Mouse (Mus musculus): ENCODE data around the gene Pcyt1a. TPM values are rescaled to one million over a fixed set of nuclear protein-coding genes. Genes with fewer than 3 reads are reported as not detected.
"Not testable (repeated sequence)": the region's sequence is repeated elsewhere in the genome, so short reads cannot be mapped to it uniquely, and the experiment has no call there.

Pcyt1a gene
- polyA plus RNA-seq, 1 experiment from 2014 or later: 51.1 TPM

DNA sequence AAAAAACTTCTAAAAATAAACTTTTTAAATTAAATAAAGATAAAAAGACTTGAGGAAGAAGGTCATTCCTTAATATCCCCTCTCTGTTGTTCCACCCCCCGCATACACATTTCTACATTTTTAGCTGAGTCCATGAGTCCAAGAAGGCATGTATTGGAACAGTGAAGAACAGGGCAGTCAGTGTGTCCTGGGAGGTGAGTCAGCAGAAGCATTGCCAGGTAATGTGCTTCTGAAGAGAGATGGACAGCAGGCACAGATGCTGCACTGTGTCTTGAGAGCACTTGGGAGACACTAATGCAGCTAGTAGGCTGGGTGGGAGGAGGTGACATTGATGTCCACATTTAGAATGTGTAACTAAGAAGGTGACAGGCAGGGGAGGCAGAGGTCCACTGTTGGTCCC, 6.5 kb downstream of the Pcyt1a start:
- H3K27ac ChIP-seq (ENCODE audit: low read depth): no peak overlapping the region
- no peaks in the 10 kb centered on the region for H3K9me3 ChIP-seq (ENCODE audit: control insufficient read depth, low read length)
- 95% methylated on average over 1 of the region's 1 CpGs for WGBS
- H3K4me3 ChIP-seq (ENCODE audit: low read depth, low read length): no peak overlapping the region
- ATAC-seq (replicated peaks; ENCODE audit: low FRiP score, low TSS enrichment, low read depth): no peak
- DNase-seq (ENCODE audit: low spot score): no peak
- no peaks in the 10 kb centered on the region for H3K27me3 ChIP-seq (replicated peaks; ENCODE audit: control insufficient read depth, insufficient read depth, low read length)
- H3K9ac ChIP-seq (ENCODE audit: low read length): no peak overlapping the region
- no peaks in the 10 kb centered on the region for H3K36me3 ChIP-seq (ENCODE audit: control insufficient read depth, insufficient read depth, low read length)
- H3K4me1 ChIP-seq (replicated peaks; ENCODE audit: control insufficient read depth, insufficient read depth, low read length): no peaks in the 10 kb centered on the region
- no peak overlapping the region for H3K4me2 ChIP-seq (ENCODE audit: low read length)

DNA sequence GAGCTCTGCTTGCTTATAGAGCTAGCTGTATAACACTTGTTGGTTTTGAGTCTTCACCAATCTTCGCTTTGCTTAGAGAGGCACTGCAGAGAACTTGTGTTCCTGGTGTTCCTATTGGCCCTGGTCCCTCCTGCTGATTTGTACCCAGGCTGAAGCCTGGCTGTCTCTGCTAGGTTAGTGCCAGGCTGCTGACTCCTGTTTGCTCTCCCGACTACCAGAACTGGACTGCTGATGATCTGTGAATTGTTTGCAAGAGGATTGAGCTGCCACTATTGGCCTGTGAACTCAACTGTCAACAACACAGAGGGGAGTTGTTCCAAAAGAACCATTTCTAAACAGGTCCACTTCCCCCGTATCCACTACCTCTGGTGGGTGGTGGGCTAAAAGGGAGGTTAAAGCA, 10.7 kb downstream of the Pcyt1a start:
- Histone ChIP-seq H3K9ac (ENCODE audit: low read length) (no peak overlapping the region), H3K27ac (ENCODE audit: low read depth) (no peak overlapping the region), H3K36me3 (ENCODE audit: control insufficient read depth, insufficient read depth, low read length) (no peaks in the 10 kb centered on the region), H3K27me3 (replicated peaks; ENCODE audit: control insufficient read depth, insufficient read depth, low read length) (no peaks in the 10 kb centered on the region), H3K9me3 (ENCODE audit: control insufficient read depth, low read length) (no peaks in the 10 kb centered on the region), H3K4me3 (ENCODE audit: low read depth, low read length) (no peak overlapping the region), H3K4me2 (ENCODE audit: low read length) (no peak overlapping the region), H3K4me1 (replicated peaks; ENCODE audit: control insufficient read depth, insufficient read depth, low read length) (no peaks in the 10 kb centered on the region)
- 87% methylated on average over 3 of the region's 3 CpGs for WGBS
- no peak for DNase-seq (ENCODE audit: low spot score)
- no peak for ATAC-seq (replicated peaks; ENCODE audit: low FRiP score, low TSS enrichment, low read depth)

DNA sequence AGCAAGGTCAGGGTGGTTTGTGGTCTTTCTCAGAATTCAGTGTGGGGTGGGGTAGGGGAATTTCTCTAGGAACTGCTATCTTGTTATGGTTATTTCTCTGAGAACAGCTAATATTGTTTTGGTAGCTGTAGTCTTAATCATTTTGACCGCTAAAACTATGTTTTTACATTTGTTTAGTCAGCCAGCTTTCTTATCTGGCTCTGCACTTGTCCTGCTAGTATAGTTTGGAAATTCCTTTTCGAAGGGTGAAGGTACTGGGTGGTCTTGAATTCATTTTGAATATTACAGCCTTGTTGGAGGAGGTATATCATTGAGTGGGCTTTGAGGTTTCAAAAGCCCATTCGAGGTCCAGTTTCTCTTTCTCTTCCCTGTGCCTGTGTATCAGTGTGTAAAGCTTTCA, 13.9 kb downstream of the Pcyt1a start:
- H3K4me1 ChIP-seq (replicated peaks; ENCODE audit: control insufficient read depth, insufficient read depth, low read length); H3K27me3 ChIP-seq (replicated peaks; ENCODE audit: control insufficient read depth, insufficient read depth, low read length); H3K4me3 ChIP-seq (ENCODE audit: low read depth, low read length); H3K27ac ChIP-seq (ENCODE audit: low read depth); DNase-seq (ENCODE audit: low spot score); ATAC-seq (replicated peaks; ENCODE audit: low FRiP score, low TSS enrichment, low read depth); H3K36me3 ChIP-seq (ENCODE audit: control insufficient read depth, insufficient read depth, low read length); H3K9ac ChIP-seq (ENCODE audit: low read length); H3K4me2 ChIP-seq (ENCODE audit: low read length); H3K9me3 ChIP-seq (ENCODE audit: control insufficient read depth, low read length): not testable (repeated sequence)
- WGBS: 83% methylated on average over 3 of the region's 3 CpGs

DNA sequence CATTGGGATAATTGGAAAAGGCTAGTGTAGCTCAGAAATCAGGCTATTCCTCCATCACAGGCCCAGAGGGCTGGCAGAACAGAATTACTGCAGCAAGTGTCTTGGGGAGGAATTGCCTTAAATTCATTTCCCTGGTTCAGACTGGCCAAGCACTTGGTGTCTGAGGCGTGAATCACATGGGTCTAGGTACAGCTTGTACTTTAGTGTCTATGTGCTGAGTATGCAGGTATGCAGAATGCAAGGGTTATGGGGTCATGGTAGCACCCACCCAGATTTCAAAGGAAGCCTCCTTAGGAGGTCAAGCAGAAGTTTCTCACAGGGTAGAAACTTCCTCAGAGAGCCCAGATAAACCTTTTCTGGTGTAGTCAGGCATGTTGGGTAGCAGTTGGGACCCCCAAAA, 14.8 kb downstream of the Pcyt1a start:
- H3K36me3 ChIP-seq (ENCODE audit: control insufficient read depth, insufficient read depth, low read length): no peaks in the 10 kb centered on the region
- no peak overlapping the region for H3K4me2 ChIP-seq (ENCODE audit: low read length)
- no peak overlapping the region for H3K4me3 ChIP-seq (ENCODE audit: low read depth, low read length)
- no peaks in the 10 kb centered on the region for H3K9me3 ChIP-seq (ENCODE audit: control insufficient read depth, low read length)
- DNase-seq (ENCODE audit: low spot score): no peak
- WGBS: 87% methylated on average over 1 of the region's 1 CpGs
- no peaks in the 10 kb centered on the region for H3K27me3 ChIP-seq (replicated peaks; ENCODE audit: control insufficient read depth, insufficient read depth, low read length)
- H3K27ac ChIP-seq (ENCODE audit: low read depth): no peak overlapping the region
- ATAC-seq (replicated peaks; ENCODE audit: low FRiP score, low TSS enrichment, low read depth): no peak
- H3K4me1 ChIP-seq (replicated peaks; ENCODE audit: control insufficient read depth, insufficient read depth, low read length): no peaks in the 10 kb centered on the region
- no peak overlapping the region for H3K9ac ChIP-seq (ENCODE audit: low read length)

DNA sequence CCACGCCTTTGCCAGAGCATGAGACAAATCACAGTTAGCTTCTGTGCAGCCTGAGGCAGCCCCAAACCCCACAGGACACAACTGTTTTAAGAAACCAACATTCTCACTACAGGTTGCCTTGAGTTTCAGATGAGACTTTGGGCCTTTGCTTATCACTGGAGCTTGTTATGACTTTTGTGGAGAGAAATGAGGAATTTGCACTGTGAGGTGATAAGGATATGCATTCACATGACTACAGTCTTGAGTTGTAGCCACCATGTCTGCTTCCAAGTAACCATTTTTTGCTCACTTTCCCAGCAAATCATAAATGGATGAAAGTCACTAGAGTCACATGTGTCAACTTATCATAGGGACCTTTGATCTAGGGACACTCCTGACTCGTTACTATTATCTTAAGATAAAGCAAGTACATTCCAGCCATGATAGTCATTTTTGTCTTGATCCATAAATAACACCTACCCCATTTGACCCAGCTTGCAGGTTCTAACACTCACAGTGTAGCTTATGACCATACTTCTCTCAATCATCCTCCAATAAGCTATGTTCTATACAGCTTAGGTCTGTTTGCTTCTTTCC, 15.9 kb downstream of the Pcyt1a start:
- WGBS: 67% methylated on average over 2 of the region's 2 CpGs
- DNase-seq (ENCODE audit: low spot score): no peak
- H3K4me1 ChIP-seq (replicated peaks; ENCODE audit: control insufficient read depth, insufficient read depth, low read length): no peaks in the 10 kb centered on the region
- no peaks in the 10 kb centered on the region for H3K9me3 ChIP-seq (ENCODE audit: control insufficient read depth, low read length)
- no peak overlapping the region for H3K9ac ChIP-seq (ENCODE audit: low read length)
- H3K27me3 ChIP-seq (replicated peaks; ENCODE audit: control insufficient read depth, insufficient read depth, low read length): no peaks in the 10 kb centered on the region
- H3K4me2 ChIP-seq (ENCODE audit: low read length): no peak overlapping the region
- peaks cover under 1% of the 10 kb centered on the region; the same call in 1 of the 2 replicates for H3K36me3 ChIP-seq (ENCODE audit: control insufficient read depth, insufficient read depth, low read length)
- H3K4me3 ChIP-seq (ENCODE audit: low read depth, low read length): no peak overlapping the region
- ATAC-seq (replicated peaks; ENCODE audit: low FRiP score, low TSS enrichment, low read depth): no peak
- H3K27ac ChIP-seq (ENCODE audit: low read depth): no peak overlapping the region

DNA sequence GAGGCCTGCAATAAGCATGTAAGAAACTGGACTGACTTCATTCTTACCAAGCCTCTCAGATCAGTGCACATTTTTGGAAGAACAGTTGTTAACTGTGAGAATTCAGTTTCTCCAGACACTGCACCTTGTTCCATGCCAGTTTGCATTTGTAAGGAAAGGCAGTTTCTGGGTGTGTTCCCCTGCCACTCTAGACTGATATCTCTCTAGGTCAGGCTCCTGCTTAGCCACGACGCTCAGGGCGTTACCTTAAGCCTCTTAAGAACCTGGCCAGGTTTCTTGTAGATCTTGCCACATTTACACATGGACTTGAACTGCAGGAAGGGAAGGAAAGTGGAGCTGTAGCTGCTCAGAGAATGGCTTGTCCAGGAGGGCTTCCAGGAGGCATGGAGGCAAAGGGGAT, 18.9 kb downstream of the Pcyt1a start:
- Histone ChIP-seq H3K9me3 (ENCODE audit: control insufficient read depth, low read length) (no peaks in the 10 kb centered on the region), H3K4me2 (ENCODE audit: low read length) (no peak overlapping the region), H3K36me3 (ENCODE audit: control insufficient read depth, insufficient read depth, low read length) (peaks cover 16% of the 10 kb centered on the region), H3K4me3 (ENCODE audit: low read depth, low read length) (no peak overlapping the region), H3K27ac (ENCODE audit: low read depth) (no peak overlapping the region), H3K4me1 (replicated peaks; ENCODE audit: control insufficient read depth, insufficient read depth, low read length) (no peaks in the 10 kb centered on the region), H3K9ac (ENCODE audit: low read length) (no peak overlapping the region), H3K27me3 (replicated peaks; ENCODE audit: control insufficient read depth, insufficient read depth, low read length) (no peaks in the 10 kb centered on the region)
- 79% methylated on average over 3 of the region's 3 CpGs for WGBS
- DNase-seq (ENCODE audit: low spot score) (no peak), ATAC-seq (replicated peaks; ENCODE audit: low FRiP score, low TSS enrichment, low read depth) (no peak)

DNA sequence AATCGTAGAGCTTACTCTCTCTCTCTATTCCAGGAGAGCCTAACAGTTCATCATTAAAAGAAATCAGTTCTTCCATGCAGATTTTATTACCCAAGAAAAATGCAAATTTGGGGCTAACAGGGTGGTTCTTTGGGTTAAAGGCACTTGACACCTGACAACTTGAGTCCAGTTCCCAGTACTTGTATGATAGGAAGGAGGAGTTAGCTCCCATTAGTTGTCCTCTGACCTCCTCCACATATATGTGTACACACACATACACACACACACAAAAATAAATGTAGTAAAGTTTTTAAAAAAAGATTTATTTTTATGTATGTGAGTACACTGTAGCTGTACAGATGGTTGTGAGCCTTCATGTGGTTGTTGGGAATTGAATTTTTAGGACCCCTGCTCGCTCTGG, 19.4 kb downstream of the Pcyt1a start:
- no peak for ATAC-seq (replicated peaks; ENCODE audit: low FRiP score, low TSS enrichment, low read depth)
- Histone ChIP-seq H3K9ac (ENCODE audit: low read length) (no peak overlapping the region), H3K4me1 (replicated peaks; ENCODE audit: control insufficient read depth, insufficient read depth, low read length) (no peaks in the 10 kb centered on the region), H3K27ac (ENCODE audit: low read depth) (no peak overlapping the region), H3K4me2 (ENCODE audit: low read length) (no peak overlapping the region), H3K27me3 (replicated peaks; ENCODE audit: control insufficient read depth, insufficient read depth, low read length) (no peaks in the 10 kb centered on the region), H3K4me3 (ENCODE audit: low read depth, low read length) (no peak overlapping the region), H3K9me3 (ENCODE audit: control insufficient read depth, low read length) (no peaks in the 10 kb centered on the region), H3K36me3 (ENCODE audit: control insufficient read depth, insufficient read depth, low read length) (peaks cover 17% of the 10 kb centered on the region)
- DNase-seq (ENCODE audit: low spot score): no peak
- 95% methylated on average over 2 of the region's 2 CpGs for WGBS

DNA sequence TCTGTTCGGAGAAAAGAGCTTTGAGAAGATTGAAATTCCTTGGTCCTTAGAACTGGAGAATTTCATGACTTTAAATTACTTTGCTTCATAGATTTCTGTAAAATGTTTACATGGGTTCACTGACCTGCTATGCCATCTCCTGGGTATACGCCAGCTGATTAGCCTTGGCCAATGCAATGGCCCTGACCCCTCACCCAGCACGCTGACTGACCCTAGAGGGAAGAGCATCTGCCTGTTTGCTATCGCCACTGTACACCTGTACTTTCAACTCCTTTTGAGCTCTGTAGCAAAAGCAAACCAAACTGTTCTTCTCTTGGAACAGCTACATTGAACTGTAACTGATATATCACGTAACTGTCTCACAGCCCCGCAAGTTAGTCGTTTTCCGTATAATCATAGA, 22.4 kb downstream of the Pcyt1a start:
- peaks cover 32% of the 10 kb centered on the region for H3K36me3 ChIP-seq (ENCODE audit: control insufficient read depth, insufficient read depth, low read length)
- 91% methylated on average over 8 of the region's 8 CpGs for WGBS
- DNase-seq (ENCODE audit: low spot score) (no peak), ATAC-seq (replicated peaks; ENCODE audit: low FRiP score, low TSS enrichment, low read depth) (no peak)
- H3K9ac ChIP-seq (ENCODE audit: low read length): no peak overlapping the region
- H3K4me2 ChIP-seq (ENCODE audit: low read length): no peak overlapping the region
- no peaks in the 10 kb centered on the region for H3K27me3 ChIP-seq (replicated peaks; ENCODE audit: control insufficient read depth, insufficient read depth, low read length)
- H3K4me1 ChIP-seq (replicated peaks; ENCODE audit: control insufficient read depth, insufficient read depth, low read length): no peaks in the 10 kb centered on the region
- no peak overlapping the region for H3K4me3 ChIP-seq (ENCODE audit: low read depth, low read length)
- no peaks in the 10 kb centered on the region for H3K9me3 ChIP-seq (ENCODE audit: control insufficient read depth, low read length)
- H3K27ac ChIP-seq (ENCODE audit: low read depth): no peak overlapping the region

DNA sequence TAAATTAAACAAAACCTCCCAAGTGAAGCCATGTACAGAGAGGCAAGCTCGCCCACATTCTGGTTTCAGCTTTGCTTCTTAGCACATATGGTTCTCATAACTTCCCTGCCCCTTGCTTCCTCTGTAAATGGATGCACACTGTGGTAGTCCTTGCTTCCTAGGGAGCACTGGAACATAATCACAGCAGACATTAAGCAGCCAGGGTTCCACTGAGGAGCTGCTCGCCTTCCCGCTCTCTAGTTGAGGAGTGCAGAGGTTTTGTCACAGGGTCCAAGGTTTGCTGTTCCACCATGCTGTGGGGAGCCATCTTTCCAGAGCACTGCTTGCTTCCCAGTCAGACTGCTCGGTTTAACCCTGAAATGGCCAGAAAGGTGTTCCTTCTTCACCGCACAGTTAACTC, 23.9 kb downstream of the Pcyt1a start:
- no peak for DNase-seq (ENCODE audit: low spot score)
- no peak overlapping the region for H3K4me2 ChIP-seq (ENCODE audit: low read length)
- H3K9me3 ChIP-seq (ENCODE audit: control insufficient read depth, low read length): no peaks in the 10 kb centered on the region
- H3K27me3 ChIP-seq (replicated peaks; ENCODE audit: control insufficient read depth, insufficient read depth, low read length): no peaks in the 10 kb centered on the region
- H3K4me1 ChIP-seq (replicated peaks; ENCODE audit: control insufficient read depth, insufficient read depth, low read length): no peaks in the 10 kb centered on the region
- no peak overlapping the region for H3K9ac ChIP-seq (ENCODE audit: low read length)
- no peak overlapping the region for H3K27ac ChIP-seq (ENCODE audit: low read depth)
- ATAC-seq (replicated peaks; ENCODE audit: low FRiP score, low TSS enrichment, low read depth): no peak
- H3K36me3 ChIP-seq (ENCODE audit: control insufficient read depth, insufficient read depth, low read length): peaks cover 32% of the 10 kb centered on the region
- H3K4me3 ChIP-seq (ENCODE audit: low read depth, low read length): no peak overlapping the region
- WGBS: 89% methylated on average over 5 of the region's 5 CpGs

Data from intestine, embryonic 14.5 days (tissue).